Mouse (Mus musculus) limb, embryonic 15.5 days (tissue): ENCODE results near the gene Mapkapk2. TPM values are rescaled to one million over a fixed set of nuclear protein-coding genes. Genes with fewer than 3 reads are reported as not detected.
A peak's percentile ranks its signal among the peaks of the same experiment; 100 is the strongest.

Experiments used
- ATAC-seq: fragments of 200-750 bp; cut with Nextera tagmentation; 2 replicates; pipeline ENCODE4 v1.8.0; 2017; ENCODE audit warnings: low read depth, moderate TSS enrichment; ENCODE audit not compliant: insufficient number of reproducible peaks, low FRiP score, low TSS enrichment
- H3K27ac ChIP-seq: fragments of 300-500 bp; sonication (generic); 2 replicates; pipeline ENCODE4 v1.5.1; 2015; ENCODE audit warnings: moderate library complexity, mild to moderate bottlenecking, inconsistent platforms
- H3K27me3 ChIP-seq: fragments of 300-500 bp; sonication (generic); 2 replicates; pipeline ENCODE4 v1.6.1; 2015; ENCODE audit warnings: inconsistent platforms
- H3K36me3 ChIP-seq: fragments of 300-500 bp; sonication (generic); 2 replicates; pipeline ENCODE4 v1.6.1; 2015; ENCODE audit warnings: inconsistent platforms
- H3K4me1 ChIP-seq: fragments of 300-500 bp; sonication (generic); 2 replicates; pipeline ENCODE4 v1.6.1; 2015; ENCODE audit warnings: inconsistent platforms
- H3K4me2 ChIP-seq: fragments of 300-500 bp; sonication (generic); 2 replicates; pipeline ENCODE4 v1.6.1; 2015; ENCODE audit warnings: mild to moderate bottlenecking, inconsistent platforms
- H3K4me3 ChIP-seq: fragments of 300-500 bp; sonication (generic); 2 replicates; pipeline ENCODE4 v1.5.1; 2015; ENCODE audit warnings: mild to moderate bottlenecking, inconsistent platforms
- H3K9ac ChIP-seq: fragments of 300-500 bp; sonication (generic); 2 replicates; pipeline ENCODE4 v1.6.1; 2015; ENCODE audit warnings: inconsistent platforms
- H3K9me3 ChIP-seq: fragments of 300-500 bp; sonication (generic); 2 replicates; pipeline ENCODE4 v1.6.1; 2016; ENCODE audit warnings: inconsistent platforms
- WGBS: fragments of 180-500 bp; shearing (Covaris S2); methylation state at CpG from one replicate; pipeline ENCODE4 v1.1.7; 2015; 5-methylcytosine and 5-hydroxymethylcytosine counted together
- polyA plus RNA-seq: library from polyadenylated mRNA; unstranded; fragments of >200 nt; fragmentation: Nextera tagmentation; extraction: Ambion mirVana; gene quantifications from 2 replicates; pipeline ENCODE4 v1.2.1, GENCODE M21; 2015

Gene Mapkapk2
- polyA plus RNA-seq, 1 experiment from 2014 or later = 36.1 TPM

GRCm38 (mm10) chr1:131072376-131072990, 25.1 kb downstream of the Mapkapk2 start:
- no peak for ATAC-seq
- peaks cover 29% of the 10 kb centered on the region for H3K4me1 ChIP-seq
- H3K9ac ChIP-seq = no peak overlapping the region
- H3K4me2 ChIP-seq = no peak overlapping the region
- H3K27ac ChIP-seq = no peak overlapping the region
- H3K27me3 ChIP-seq = no peaks in the 10 kb centered on the region
- 0 out of 2 replicates have a peak, but pooled peaks cover 3% of the 10 kb centered on the region for H3K36me3 ChIP-seq
- WGBS = 82% methylated on average over 7 of the region's 7 CpGs
- no peaks in the 10 kb centered on the region for H3K9me3 ChIP-seq
- H3K4me3 ChIP-seq = no peak overlapping the region

DNA sequence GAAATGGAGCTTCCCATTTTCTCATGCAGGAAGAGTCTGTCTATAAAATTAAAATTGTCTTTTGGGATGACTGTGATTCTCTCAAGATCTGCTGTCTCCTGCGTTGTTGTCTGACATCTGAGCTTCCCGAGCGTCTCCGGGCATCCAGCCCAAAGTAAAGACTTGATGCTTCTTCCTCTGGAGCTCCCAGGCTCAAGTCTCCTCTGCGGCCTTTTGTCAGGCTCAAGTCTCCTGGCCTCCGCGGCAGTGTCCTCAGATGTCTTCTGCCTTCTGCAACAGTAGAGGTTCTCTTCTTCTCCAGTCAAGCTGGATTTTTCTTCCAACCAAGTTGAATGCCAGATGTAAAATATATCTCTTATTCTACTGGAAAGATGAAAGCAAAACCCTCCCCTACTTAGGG, 28.6 kb downstream of the Mapkapk2 start:
- Histone ChIP-seq H3K4me2 (no peak overlapping the region), H3K27me3 (no peaks in the 10 kb centered on the region), H3K4me1 (peaks cover 19% of the 10 kb centered on the region), H3K4me3 (no peak overlapping the region), H3K9me3 (no peaks in the 10 kb centered on the region), H3K27ac (no peak overlapping the region), H3K9ac (no peak overlapping the region), H3K36me3 (0 out of 2 replicates have a peak, but pooled peaks cover 3% of the 10 kb centered on the region)
- WGBS = 66% methylated on average over 7 of the region's 7 CpGs
- ATAC-seq = no peak

- 0 out of 2 replicates have a peak, but pooled peaks cover 3% of the 10 kb centered on the region for H3K36me3 ChIP-seq
- no peak overlapping the region for H3K4me3 ChIP-seq
- no peaks in the 10 kb centered on the region for H3K9me3 ChIP-seq
- no peak overlapping the region for H3K9ac ChIP-seq
- 86% methylated on average over 10 of the region's 10 CpGs for WGBS
- ATAC-seq = no peak
- no peak overlapping the region for H3K4me2 ChIP-seq
- peaks cover 22% of the 10 kb centered on the region for H3K4me1 ChIP-seq
- H3K27ac ChIP-seq = no peak overlapping the region
- H3K27me3 ChIP-seq = no peaks in the 10 kb centered on the region
These were observed 29.5 kb downstream of the Mapkapk2 start for GRCm38 (mm10) chr1:131068011-131068727.

GRCm38 (mm10) chr1:131064202-131064601, 33.4 kb downstream of the Mapkapk2 start:
- no peak overlapping the region for H3K9ac ChIP-seq
- 66% methylated on average over 6 of the region's 6 CpGs for WGBS
- H3K4me2 ChIP-seq = no peak overlapping the region
- ATAC-seq = no peak
- no peak overlapping the region for H3K4me3 ChIP-seq
- no peak overlapping the region for H3K27ac ChIP-seq
- H3K36me3 ChIP-seq = 0 out of 2 replicates have a peak, but pooled peaks cover 3% of the 10 kb centered on the region
- no peaks in the 10 kb centered on the region for H3K27me3 ChIP-seq
- no peaks in the 10 kb centered on the region for H3K9me3 ChIP-seq
- H3K4me1 ChIP-seq = peaks cover 49% of the 10 kb centered on the region

GRCm38 (mm10) chr1:131062821-131063220, 34.8 kb downstream of the Mapkapk2 start:
- 61% methylated on average over 6 of the region's 6 CpGs for WGBS
- peaks cover 51% of the 10 kb centered on the region for H3K4me1 ChIP-seq
- H3K4me3 ChIP-seq = no peak overlapping the region
- H3K27ac ChIP-seq = no peak overlapping the region
- no peak overlapping the region for H3K9ac ChIP-seq
- ATAC-seq = peak; percentile 71
- no peak overlapping the region for H3K4me2 ChIP-seq
- peaks cover 6% of the 10 kb centered on the region for H3K36me3 ChIP-seq
- no peaks in the 10 kb centered on the region for H3K9me3 ChIP-seq
- no peaks in the 10 kb centered on the region for H3K27me3 ChIP-seq

GRCm38 (mm10) chr1:131061740-131062254, 35.8 kb downstream of the Mapkapk2 start:
- Histone ChIP-seq H3K9me3 (no peaks in the 10 kb centered on the region), H3K27me3 (no peaks in the 10 kb centered on the region), H3K4me3 (no peak overlapping the region), H3K27ac (no peak overlapping the region), H3K4me1 (peaks cover 51% of the 10 kb centered on the region), H3K4me2 (no peak overlapping the region), H3K9ac (no peak overlapping the region), H3K36me3 (peaks cover 14% of the 10 kb centered on the region)
- ATAC-seq = no peak
- WGBS = 75% methylated on average over 7 of the region's 7 CpGs

DNA sequence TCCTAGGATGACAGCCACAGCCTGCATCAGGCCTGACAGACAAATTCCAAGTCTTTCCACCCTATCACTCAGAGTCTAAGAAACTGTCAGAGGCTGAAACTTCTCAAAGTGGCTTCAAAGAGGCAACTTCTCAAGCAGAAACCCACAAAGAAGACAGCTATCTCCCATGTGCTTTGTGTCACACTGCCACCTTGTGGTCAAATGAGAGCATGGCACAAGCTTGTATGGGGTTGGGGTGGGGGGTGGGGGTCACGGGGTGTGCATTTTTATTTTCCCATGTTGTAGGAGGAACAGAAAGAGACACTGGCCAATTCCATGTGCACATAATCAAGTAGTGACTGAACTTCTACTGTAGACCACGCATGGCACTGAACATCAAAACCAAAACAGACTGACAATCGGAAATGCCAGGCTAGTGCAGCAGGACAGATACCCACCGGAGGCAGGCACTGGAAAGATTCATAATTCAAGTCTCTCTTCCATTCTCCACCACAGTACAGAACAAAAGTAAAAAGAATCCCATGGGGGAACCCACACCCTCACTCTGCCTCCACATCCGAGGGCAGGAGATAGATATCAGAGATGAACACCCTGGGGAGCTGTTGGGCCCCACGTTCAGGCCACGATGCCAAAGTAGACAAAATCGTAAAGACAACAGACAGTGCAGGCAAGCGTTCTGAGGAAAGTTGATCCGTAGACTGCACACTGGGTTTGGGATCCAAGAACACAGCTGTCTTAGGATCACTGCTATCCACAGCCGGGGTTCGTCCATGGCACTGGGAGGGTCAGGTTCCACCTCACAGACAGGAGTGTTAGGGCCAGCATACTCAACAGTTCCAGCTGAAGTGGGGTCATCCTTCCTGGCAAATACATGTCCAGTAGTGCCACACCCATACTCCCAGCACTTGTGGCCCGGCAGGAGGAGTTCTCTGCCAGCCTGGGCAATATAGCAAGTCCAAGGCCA, 37.1 kb downstream of the Mapkapk2 start:
- H3K9me3 ChIP-seq = no peaks in the 10 kb centered on the region
- WGBS = 54% methylated on average over 13 of the region's 13 CpGs
- no peak overlapping the region for H3K27ac ChIP-seq
- H3K9ac ChIP-seq = no peak overlapping the region
- H3K4me2 ChIP-seq = no peak overlapping the region
- no peaks in the 10 kb centered on the region for H3K27me3 ChIP-seq
- no peak overlapping the region for H3K4me3 ChIP-seq
- peaks cover 51% of the 10 kb centered on the region for H3K4me1 ChIP-seq
- no peak for ATAC-seq
- H3K36me3 ChIP-seq = peaks cover 26% of the 10 kb centered on the region

DNA sequence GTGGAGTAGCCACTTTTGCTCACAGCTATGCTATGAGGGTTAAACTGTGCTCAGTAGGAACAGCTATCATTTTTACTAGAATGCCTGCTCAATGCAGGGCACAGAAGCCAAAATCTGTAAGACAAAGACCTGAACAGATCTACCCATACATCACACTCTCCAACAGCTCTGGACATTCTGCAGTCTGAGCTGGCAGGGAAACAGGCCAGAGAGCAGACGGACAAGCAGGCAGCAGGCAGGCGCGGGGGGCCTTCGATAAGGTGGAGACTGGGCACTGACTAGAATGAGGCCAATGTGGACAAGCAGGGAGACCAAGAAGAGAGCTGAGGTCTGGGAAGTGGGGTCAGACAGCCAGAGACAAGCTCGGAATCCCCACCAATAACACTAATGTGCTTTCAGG, 37.8 kb downstream of the Mapkapk2 start:
- H3K27me3 ChIP-seq = no peaks in the 10 kb centered on the region
- peaks cover 51% of the 10 kb centered on the region for H3K4me1 ChIP-seq
- ATAC-seq = no peak
- no peak overlapping the region for H3K4me3 ChIP-seq
- H3K36me3 ChIP-seq = peaks cover 33% of the 10 kb centered on the region
- H3K27ac ChIP-seq = no peak overlapping the region
- no peak overlapping the region for H3K4me2 ChIP-seq
- 88% methylated on average over 5 of the region's 5 CpGs for WGBS
- no peaks in the 10 kb centered on the region for H3K9me3 ChIP-seq
- no peak overlapping the region for H3K9ac ChIP-seq

DNA sequence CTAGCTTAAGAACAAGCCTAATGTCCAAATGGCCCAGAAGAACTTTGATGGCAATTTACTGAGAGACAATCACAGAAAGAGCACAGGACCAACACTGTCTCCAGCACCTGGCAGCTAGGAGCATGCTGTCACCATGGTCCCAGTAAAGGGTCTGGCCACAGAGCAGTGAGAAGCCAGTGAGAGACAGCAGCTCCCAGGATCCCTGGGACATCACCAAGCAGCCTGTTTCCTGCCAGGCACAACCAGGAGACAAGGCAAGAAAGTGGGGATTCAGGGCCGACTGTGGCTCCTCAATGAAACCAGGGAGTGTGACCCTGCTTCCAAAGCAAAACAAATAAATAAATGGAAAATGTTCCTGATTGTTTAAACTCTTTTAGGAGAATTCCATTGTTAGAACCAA, 38.2 kb downstream of the Mapkapk2 start:
- H3K9me3 ChIP-seq = no peaks in the 10 kb centered on the region
- H3K4me2 ChIP-seq = no peak overlapping the region
- WGBS = 53% methylated on average over 1 of the region's 1 CpGs
- H3K27ac ChIP-seq = no peak overlapping the region
- H3K27me3 ChIP-seq = no peaks in the 10 kb centered on the region
- ATAC-seq = no peak
- H3K36me3 ChIP-seq = peaks cover 37% of the 10 kb centered on the region
- H3K4me3 ChIP-seq = no peak overlapping the region
- H3K4me1 ChIP-seq = peaks cover 47% of the 10 kb centered on the region
- no peak overlapping the region for H3K9ac ChIP-seq

DNA sequence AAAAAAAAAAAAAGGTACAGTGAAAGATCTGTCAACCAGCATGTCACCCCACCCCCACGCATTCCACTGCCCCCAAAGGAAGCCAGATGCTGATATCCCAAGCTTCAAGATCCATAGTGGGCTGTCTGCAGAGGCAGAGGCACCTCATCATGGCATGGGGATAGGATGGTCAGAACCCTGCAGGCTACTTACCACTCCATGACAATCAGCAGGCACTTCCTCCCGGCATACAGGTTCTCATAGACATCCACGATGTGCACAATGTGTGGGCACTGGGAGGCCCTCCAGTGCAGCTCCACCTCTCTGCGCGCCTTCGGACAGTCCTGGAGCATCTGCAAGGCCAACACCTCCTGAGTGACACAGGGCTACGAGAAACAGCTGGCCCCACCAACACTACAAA, 39.2 kb downstream of the Mapkapk2 start:
- Histone ChIP-seq H3K9me3 (no peaks in the 10 kb centered on the region), H3K27ac (no peak overlapping the region), H3K4me1 (peaks cover 38% of the 10 kb centered on the region), H3K27me3 (no peaks in the 10 kb centered on the region), H3K9ac (no peak overlapping the region), H3K4me2 (no peak overlapping the region), H3K4me3 (no peak overlapping the region), H3K36me3 (peaks cover 46% of the 10 kb centered on the region)
- WGBS = 80% methylated on average over 7 of the region's 7 CpGs
- ATAC-seq = no peak

DNA sequence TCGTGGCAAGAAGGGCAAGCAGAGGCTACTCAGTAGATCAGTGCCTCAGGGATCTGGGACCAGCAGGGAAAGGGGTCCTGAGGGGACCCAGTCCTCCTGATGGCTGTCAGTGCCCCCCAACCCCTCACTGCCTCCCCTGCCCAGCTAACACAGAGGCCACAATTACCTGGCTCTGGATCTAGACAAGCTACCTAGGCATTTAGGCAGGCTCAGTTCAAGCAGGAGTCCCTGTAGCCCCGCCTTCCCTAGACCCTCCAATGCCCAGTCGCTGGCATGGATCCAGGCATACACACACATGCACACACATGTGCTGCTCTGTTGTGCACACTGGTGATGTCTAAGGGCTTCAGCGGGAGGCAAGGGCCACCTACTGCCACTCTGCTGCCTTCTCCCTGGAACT, 43.4 kb downstream of the Mapkapk2 start:
- H3K9ac ChIP-seq = no peak overlapping the region
- peaks cover 11% of the 10 kb centered on the region for H3K4me1 ChIP-seq
- no peaks in the 10 kb centered on the region for H3K9me3 ChIP-seq
- 86% methylated on average over 4 of the region's 4 CpGs for WGBS
- H3K4me3 ChIP-seq = no peak overlapping the region
- no peaks in the 10 kb centered on the region for H3K27me3 ChIP-seq
- peaks cover 54% of the 10 kb centered on the region for H3K36me3 ChIP-seq
- H3K27ac ChIP-seq = no peak overlapping the region
- no peak overlapping the region for H3K4me2 ChIP-seq
- ATAC-seq = no peak
